Mouse (Mus musculus): ENCODE results near the gene Cd68. TPM values are rescaled to one million over a fixed set of nuclear protein-coding genes. Genes with fewer than 3 reads are reported as not detected.
A peak's percentile ranks its signal among the peaks of the same experiment; 100 is the strongest.
"Not testable (repeated sequence)": the region's sequence is repeated elsewhere in the genome, so short reads cannot be mapped to it uniquely, and the experiment has no call there.

Gene Cd68
- total and polyA plus RNA-seq, 2 experiments from 2014 or later: 7.7 to 16.3 TPM

DNA sequence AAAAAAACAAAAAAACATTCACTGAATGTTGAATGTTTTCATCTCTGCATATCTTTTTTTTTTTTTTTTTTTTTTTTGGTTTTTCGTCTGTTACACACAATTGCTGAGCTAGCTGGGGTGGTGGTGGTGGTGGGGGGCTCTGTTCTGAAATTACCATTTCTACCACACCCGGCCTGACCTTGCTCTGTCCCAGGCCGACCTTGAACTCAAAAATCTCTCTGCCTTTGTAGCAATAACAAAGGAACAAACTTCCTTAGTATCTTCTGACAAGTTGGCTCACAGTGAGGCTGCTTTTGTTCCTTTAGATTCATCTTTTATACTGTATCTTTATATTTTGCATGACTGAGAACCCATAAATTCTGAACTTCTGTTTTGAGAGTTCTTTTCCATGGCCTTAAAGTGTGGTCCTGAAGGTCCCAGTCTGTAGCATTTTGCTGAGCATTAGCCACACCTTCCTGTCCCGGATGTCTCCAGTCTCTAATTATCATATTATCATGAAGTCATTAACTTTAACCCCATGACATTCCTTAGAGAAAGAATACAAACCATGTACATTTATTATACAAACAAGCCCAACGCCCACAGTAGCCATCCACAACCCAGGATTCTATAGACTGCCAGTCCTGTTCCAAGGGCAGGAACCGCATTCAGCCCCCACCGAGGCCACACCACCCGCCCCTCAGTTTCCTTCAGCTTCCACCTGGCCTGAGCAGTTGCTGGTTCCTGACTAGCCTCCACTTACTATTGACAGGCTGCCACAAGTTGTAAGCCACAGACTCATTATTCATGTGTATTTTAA, 38.1 kb upstream of the Cd68 start:
- H3K4me2 ChIP-seq (ENCODE audit: low read depth): no peak overlapping the region
- DNase-seq: no peak
- no peak for ATAC-seq
- H3K36me3 ChIP-seq (ENCODE audit: insufficient read depth): no peaks in the 10 kb centered on the region
- H3K9me3 ChIP-seq (ENCODE audit: low read length): no peaks in the 10 kb centered on the region
- H3K27me3 ChIP-seq (ENCODE audit: insufficient read depth, low read length): no peaks in the 10 kb centered on the region
- H3K4me1 ChIP-seq (ENCODE audit: insufficient read depth): no peaks in the 10 kb centered on the region
- no peak for TF ChIP-seq CTCF (IDR thresholded peaks at IDR 0.05; ENCODE audit: low read depth)
- H3K27ac ChIP-seq (ENCODE audit: low read depth, low read length): no peak overlapping the region
- no peak overlapping the region for H3K9ac ChIP-seq
- H3K4me3 ChIP-seq (ENCODE audit: low read depth, low read length): no peak overlapping the region
- 65% methylated on average over 8 of the region's 8 CpGs for WGBS

DNA sequence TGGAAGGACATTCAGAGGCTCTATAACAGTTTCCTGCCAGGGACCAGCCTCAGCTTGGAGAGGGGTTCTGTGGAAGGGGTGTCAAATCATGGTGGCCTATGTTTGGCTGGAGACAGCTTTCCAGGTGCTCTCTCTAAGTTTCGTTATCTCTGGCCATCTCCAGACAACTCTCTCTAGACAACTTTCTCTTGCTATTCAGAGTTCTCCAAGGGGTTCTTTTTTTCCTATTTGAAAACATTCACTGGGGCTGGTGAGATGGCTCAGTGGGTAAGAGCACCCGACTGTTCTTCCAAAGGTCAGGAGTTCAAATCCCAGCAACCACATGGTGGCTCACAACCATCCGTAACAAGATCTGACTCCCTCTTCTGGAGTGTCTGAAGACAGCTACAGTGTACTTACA, 37.4 kb upstream of the Cd68 start:
- not testable (repeated sequence) for H3K9me3 ChIP-seq (ENCODE audit: low read length); H3K27ac ChIP-seq (ENCODE audit: low read depth, low read length); DNase-seq; H3K4me1 ChIP-seq (ENCODE audit: insufficient read depth); H3K27me3 ChIP-seq (ENCODE audit: insufficient read depth, low read length); H3K4me3 ChIP-seq (ENCODE audit: low read depth, low read length); H3K36me3 ChIP-seq (ENCODE audit: insufficient read depth); ATAC-seq; H3K9ac ChIP-seq; H3K4me2 ChIP-seq (ENCODE audit: low read depth)
- WGBS: 71% methylated on average over 2 of the region's 3 CpGs

DNA sequence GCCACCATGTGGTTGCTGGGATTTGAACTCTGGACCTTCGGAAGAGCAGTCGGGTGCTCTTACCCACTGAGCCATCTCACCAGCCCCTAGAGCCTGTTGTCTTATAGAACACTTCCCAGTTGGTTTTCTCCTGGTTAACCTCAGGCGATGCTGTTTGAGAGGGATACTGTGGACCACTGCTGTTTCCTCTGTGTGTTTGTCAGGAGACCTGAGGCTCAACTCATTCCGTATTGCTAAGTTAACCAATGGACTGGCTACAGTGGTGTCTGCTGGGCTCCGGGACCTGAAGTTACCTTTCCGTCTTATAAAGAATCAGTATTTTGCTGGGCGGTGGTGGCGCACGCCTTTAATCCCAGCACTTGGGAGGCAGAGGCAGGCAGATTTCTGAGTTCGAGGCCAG, 36.9 kb upstream of the Cd68 start:
- not testable (repeated sequence) for H3K9ac ChIP-seq; H3K4me2 ChIP-seq (ENCODE audit: low read depth); H3K27me3 ChIP-seq (ENCODE audit: insufficient read depth, low read length); DNase-seq; H3K4me1 ChIP-seq (ENCODE audit: insufficient read depth); H3K4me3 ChIP-seq (ENCODE audit: low read depth, low read length); ATAC-seq; H3K27ac ChIP-seq (ENCODE audit: low read depth, low read length); H3K9me3 ChIP-seq (ENCODE audit: low read length); H3K36me3 ChIP-seq (ENCODE audit: insufficient read depth)
- 95% methylated on average over 10 of the region's 10 CpGs for WGBS

DNA sequence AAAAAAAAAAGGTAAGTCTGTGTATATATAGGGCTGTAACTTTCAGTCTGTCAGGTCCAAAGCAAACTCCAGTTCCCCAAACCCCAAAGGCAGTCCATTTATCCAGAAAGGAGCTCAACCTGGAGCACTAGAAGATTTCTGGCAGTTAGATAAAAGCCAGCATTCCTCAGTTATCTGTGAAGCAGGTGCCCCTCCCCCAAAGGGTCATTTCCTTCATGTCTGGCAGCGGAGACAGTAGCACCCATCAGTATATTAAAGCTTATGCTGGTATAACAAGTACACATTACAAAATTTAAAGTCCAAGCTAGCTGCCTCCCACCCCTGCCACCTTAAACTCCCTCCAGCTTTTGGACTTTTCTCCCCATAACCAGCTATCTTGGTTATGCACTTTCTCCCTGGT, 33.6 kb upstream of the Cd68 start:
- no peaks in the 10 kb centered on the region for H3K9me3 ChIP-seq (ENCODE audit: low read length)
- no peak overlapping the region for H3K4me2 ChIP-seq (ENCODE audit: low read depth)
- H3K27ac ChIP-seq (ENCODE audit: low read depth, low read length): no peak overlapping the region
- ATAC-seq (no peak), DNase-seq (no peak)
- WGBS: 86% methylated on average over 1 of the region's 1 CpGs
- no peak overlapping the region for H3K9ac ChIP-seq
- no peak overlapping the region for H3K4me3 ChIP-seq (ENCODE audit: low read depth, low read length)
- H3K27me3 ChIP-seq (ENCODE audit: insufficient read depth, low read length): no peaks in the 10 kb centered on the region
- peaks cover 12% of the 10 kb centered on the region; the same call in 1 of the 2 replicates for H3K4me1 ChIP-seq (ENCODE audit: insufficient read depth)
- TF ChIP-seq CTCF (IDR thresholded peaks at IDR 0.05; ENCODE audit: low read depth): no peak
- no peaks in the 10 kb centered on the region for H3K36me3 ChIP-seq (ENCODE audit: insufficient read depth)

DNA sequence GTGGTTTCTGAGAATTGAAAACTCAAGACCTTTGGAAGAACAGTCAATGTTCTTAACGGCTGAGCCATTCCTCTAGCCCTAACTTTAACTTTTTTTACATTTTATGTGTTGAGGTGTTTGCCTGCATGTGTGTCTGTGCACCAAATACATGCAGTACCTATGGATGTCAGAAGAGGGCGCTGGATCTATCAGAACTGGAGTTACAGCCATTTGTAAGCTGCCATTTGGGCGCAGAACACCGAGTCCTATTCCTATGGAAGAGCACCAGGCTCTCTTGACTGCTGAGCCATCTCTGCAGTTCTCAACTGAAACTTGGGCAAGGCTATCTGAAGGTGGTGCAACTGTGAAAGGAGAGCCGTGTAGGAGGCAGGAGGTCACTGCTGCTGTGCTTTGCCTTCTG, 32.6 kb upstream of the Cd68 start:
- TF ChIP-seq CTCF (IDR thresholded peaks at IDR 0.05; ENCODE audit: low read depth): peak; percentile 19; the same call in 1 of the 2 replicates

DNA sequence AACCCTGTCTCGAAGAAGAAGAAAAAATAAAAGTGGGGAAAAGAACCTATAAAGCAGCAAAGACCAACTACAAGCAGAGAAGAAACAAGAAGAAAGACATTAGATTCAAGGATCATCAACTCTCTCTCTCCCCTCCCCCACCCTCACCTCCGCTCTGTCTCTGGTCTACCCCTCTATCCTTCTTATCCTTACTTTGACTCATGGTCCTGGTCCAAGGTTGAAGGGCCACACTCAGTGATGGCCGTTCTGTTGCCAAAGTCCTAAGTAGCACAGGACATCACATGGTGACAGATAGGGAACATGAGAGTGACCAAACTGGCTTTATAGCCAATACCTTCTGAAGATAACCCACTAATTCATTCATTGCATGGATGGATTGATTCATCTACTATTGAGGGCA, 31.4 kb upstream of the Cd68 start:
- no peak for DNase-seq
- no peaks in the 10 kb centered on the region for H3K9me3 ChIP-seq (ENCODE audit: low read length)
- H3K27me3 ChIP-seq (ENCODE audit: insufficient read depth, low read length): no peaks in the 10 kb centered on the region
- no peak overlapping the region for H3K27ac ChIP-seq (ENCODE audit: low read depth, low read length)
- no peak for ATAC-seq
- H3K4me3 ChIP-seq (ENCODE audit: low read depth, low read length): no peak overlapping the region
- no peak for TF ChIP-seq CTCF (IDR thresholded peaks at IDR 0.05; ENCODE audit: low read depth)
- peaks cover 12% of the 10 kb centered on the region; the same call in 1 of the 2 replicates for H3K4me1 ChIP-seq (ENCODE audit: insufficient read depth)
- H3K36me3 ChIP-seq (ENCODE audit: insufficient read depth): no peaks in the 10 kb centered on the region
- WGBS: 95% methylated on average over 3 of the region's 3 CpGs
- H3K9ac ChIP-seq: no peak overlapping the region
- no peak overlapping the region for H3K4me2 ChIP-seq (ENCODE audit: low read depth)

More for the DNA sequence above, 32.6 kb upstream of the Cd68 start:
- WGBS: 69% methylated on average over 5 of the region's 5 CpGs
- no peak overlapping the region for H3K27ac ChIP-seq (ENCODE audit: low read depth, low read length)
- no peak overlapping the region for H3K9ac ChIP-seq
- no peaks in the 10 kb centered on the region for H3K9me3 ChIP-seq (ENCODE audit: low read length)
- H3K36me3 ChIP-seq (ENCODE audit: insufficient read depth): no peaks in the 10 kb centered on the region
- H3K4me1 ChIP-seq (ENCODE audit: insufficient read depth): peaks cover 12% of the 10 kb centered on the region; the same call in 1 of the 2 replicates
- no peaks in the 10 kb centered on the region for H3K27me3 ChIP-seq (ENCODE audit: insufficient read depth, low read length)
- ATAC-seq: no peak
- H3K4me3 ChIP-seq (ENCODE audit: low read depth, low read length): no peak overlapping the region
- no peak for DNase-seq
- H3K4me2 ChIP-seq (ENCODE audit: low read depth): no peak overlapping the region

DNA sequence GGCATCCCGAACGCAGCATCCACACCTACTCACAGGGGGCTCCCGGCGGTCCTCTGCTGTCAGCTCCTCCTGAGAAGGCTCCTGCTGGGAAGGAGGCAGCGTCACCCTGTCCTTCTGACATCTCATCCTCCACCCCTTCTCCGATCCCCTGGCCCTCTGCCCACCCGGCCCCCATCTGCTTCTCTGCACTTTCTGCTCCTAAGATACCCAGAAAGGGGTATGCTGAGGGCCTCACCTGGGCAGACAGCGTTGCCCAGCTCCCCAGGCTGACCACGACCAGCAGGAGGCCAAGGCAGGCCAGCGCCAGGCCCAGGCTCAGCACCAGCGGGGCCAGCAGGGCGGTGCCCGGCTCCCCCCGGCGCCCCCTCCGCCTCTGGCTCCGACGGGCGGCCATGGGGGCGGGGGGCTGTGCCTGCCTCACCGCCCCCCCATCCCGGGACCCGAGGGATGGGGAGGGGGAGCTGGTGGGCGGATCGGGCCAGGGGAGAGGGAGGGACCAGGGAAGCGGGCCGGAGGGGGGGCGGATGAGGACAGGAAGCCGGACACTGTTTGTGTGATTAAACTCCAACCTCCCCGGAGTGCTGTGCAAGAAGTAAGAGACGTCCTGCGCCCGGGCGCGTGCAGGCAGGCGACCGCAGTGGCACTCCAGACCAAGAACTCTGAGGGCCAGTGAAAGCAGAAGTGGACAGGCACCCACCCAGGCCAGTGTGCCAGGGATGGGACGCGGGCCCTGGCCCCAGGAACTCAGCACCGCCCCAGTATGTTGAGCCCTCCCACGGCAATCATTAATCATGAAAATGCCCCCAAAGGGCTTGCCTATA, 29.6 kb upstream of the Cd68 start, which contains the start of the genes Tnfsf12 and Tnfsfm13:
Tnfsf12 (minus strand) TSS at position 489 of the 821 bp plus-strand sequence.
Tnfsfm13 (minus strand) TSS at position 738 of the 821 bp plus-strand sequence.
- peak within 1 kb of the TSS; percentile 95 for H3K4me2 ChIP-seq (ENCODE audit: low read depth)
- 0 out of 2 replicates have a peak within 1 kb of the TSS, but pooled peaks have one; percentile 9 for H3K27ac ChIP-seq (ENCODE audit: low read depth, low read length)
- H3K4me1 ChIP-seq (ENCODE audit: insufficient read depth): peaks cover 12% of the 10 kb centered on the region; the same call in 1 of the 2 replicates
- H3K4me3 ChIP-seq (ENCODE audit: low read depth, low read length): peak within 1 kb of the TSS; percentile 47
- WGBS: 2% methylated on average over 40 of the region's 41 CpGs
- DNase-seq: peak; percentile 32
- peak; percentile 12; the same call in 1 of the 2 replicates for TF ChIP-seq CTCF (IDR thresholded peaks at IDR 0.05; ENCODE audit: low read depth)
- H3K9me3 ChIP-seq (ENCODE audit: low read length): no peaks in the 10 kb centered on the region
- H3K36me3 ChIP-seq (ENCODE audit: insufficient read depth): no peaks in the 10 kb centered on the region
- H3K27me3 ChIP-seq (ENCODE audit: insufficient read depth, low read length): no peaks in the 10 kb centered on the region
- peak within 1 kb of the TSS; percentile 64 for H3K9ac ChIP-seq
- ATAC-seq: peak; percentile 50

Data from forebrain, postnatal 0 days (tissue).